Mouse (Mus musculus) forebrain, embryonic 14.5 days (tissue): ENCODE data around the gene Atp1a1. TPM values are rescaled to one million over a fixed set of nuclear protein-coding genes. Genes with fewer than 3 reads are reported as not detected.

Source experiments
- ATAC-seq: fragments of 200-750 bp; cut with Nextera tagmentation; 2 replicates; pipeline ENCODE4 v1.8.0; 2017; ENCODE audit warnings: mild to moderate bottlenecking, moderate library complexity
- DNase-seq: peaks from one replicate; pipeline ENCODE4 v3.0.0-alpha.2; 2015; ENCODE audit warnings: low spot score
- H3K27ac ChIP-seq: fragments of 300-500 bp; sonication (generic); 2 replicates; pipeline ENCODE4 v1.5.1; 2014; ENCODE audit warnings: low read depth, mild to moderate bottlenecking, control low read depth, low read length, moderate library complexity
- H3K27me3 ChIP-seq: fragments of 300-500 bp; sonication (generic); replicated peaks from 2 replicates; pipeline ENCODE4 v1.6.1; 2014; ENCODE audit warnings: low read length, control low read depth, mixed read lengths; ENCODE audit not compliant: control insufficient read depth, insufficient read depth
- H3K36me3 ChIP-seq: fragments of 300-500 bp; sonication (generic); 2 replicates; pipeline ENCODE4 v1.6.1; 2014; ENCODE audit warnings: low read length, control low read depth; ENCODE audit not compliant: control insufficient read depth, insufficient read depth
- H3K4me1 ChIP-seq: fragments of 300-500 bp; sonication (generic); 2 replicates; pipeline ENCODE4 v1.6.1; 2014; ENCODE audit warnings: antibody characterized with exemption, low read length, control low read depth; ENCODE audit not compliant: control insufficient read depth, insufficient read depth
- H3K4me2 ChIP-seq: fragments of 300-500 bp; sonication (generic); 2 replicates; pipeline ENCODE4 v1.6.1; 2014; ENCODE audit warnings: mild to moderate bottlenecking, control low read depth, low read length
- H3K4me3 ChIP-seq: fragments of 300-500 bp; sonication (generic); 2 replicates; pipeline ENCODE4 v1.5.1; 2014; ENCODE audit warnings: low read depth, low read length, control low read depth
- H3K9ac ChIP-seq: fragments of 300-500 bp; sonication (generic); 2 replicates; pipeline ENCODE4 v1.6.1; 2014; ENCODE audit warnings: mild to moderate bottlenecking, low read length, control low read depth, moderate library complexity
- H3K9me3 ChIP-seq: fragments of 300-500 bp; sonication (generic); replicated peaks from 2 replicates; pipeline ENCODE4 v1.6.1; 2016; ENCODE audit warnings: low read length, control low read depth, mixed read lengths; ENCODE audit not compliant: control insufficient read depth
- WGBS: fragments of 180-500 bp; shearing (Covaris S2); extraction: QIAGEN DNeasy Blood & Tissue Kit; methylation state at CpG from one replicate; pipeline ENCODE4 v1.1.7; 2014; 5-methylcytosine and 5-hydroxymethylcytosine counted together
- polyA plus RNA-seq: library from polyadenylated mRNA; unstranded; fragments of >200 nt; fragmentation: Nextera tagmentation; extraction: Ambion mirVana; gene quantifications from 2 replicates; pipeline ENCODE4 v1.2.1, GENCODE M21; 2014

The Atp1a1 gene
- polyA plus RNA-seq, 1 experiment from 2014 or later = 50.8 TPM

DNA sequence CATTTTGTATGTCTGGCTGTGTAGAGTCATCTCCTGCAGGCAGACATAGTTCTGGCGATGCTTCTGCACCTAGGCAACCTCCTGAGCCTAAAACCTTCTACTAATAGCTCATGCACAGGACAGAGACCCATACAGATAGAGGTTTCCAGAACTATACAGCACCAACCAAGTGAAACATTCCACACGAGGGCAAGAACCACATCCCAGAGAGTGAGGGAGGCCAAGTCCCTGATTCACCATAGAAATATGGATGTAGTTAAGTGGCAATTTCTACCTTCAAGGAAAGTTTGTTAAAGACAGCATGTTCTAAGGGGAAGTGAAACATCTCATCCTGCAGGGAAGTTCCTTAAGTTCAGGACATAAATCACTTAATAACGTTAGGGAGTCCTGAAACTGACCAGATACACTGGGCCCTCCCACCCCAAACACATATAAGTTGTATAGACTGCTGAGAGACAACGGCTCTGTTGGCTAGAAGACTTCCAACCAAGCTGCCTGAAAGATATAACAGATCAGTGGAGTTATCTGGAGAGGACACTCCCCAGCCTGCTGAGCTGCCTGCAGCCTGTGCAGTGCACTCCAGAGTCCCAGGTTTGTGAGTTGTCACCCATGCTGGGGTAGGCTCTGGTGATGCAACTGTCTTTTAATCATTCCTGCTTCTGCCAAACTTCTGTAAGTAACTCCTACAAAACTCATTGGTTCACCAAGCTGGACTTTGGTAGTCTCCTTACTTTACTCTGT, 39.7 kb upstream of the Atp1a1 start:
- no peak for DNase-seq

GRCm38 (mm10) chr3:101643264-101643663, 38.8 kb upstream of the Atp1a1 start:
- 84% methylated on average over 2 of the region's 2 CpGs for WGBS
- Histone ChIP-seq H3K36me3 (no peaks in the 10 kb centered on the region), H3K4me3 (no peak overlapping the region), H3K4me1 (no peaks in the 10 kb centered on the region), H3K9me3 (no peaks in the 10 kb centered on the region), H3K4me2 (no peak overlapping the region), H3K27me3 (no peaks in the 10 kb centered on the region), H3K27ac (no peak overlapping the region), H3K9ac (no peak overlapping the region)
- DNase-seq = no peak
- no peak for ATAC-seq

More for the DNA sequence above, 39.7 kb upstream of the Atp1a1 start:
- WGBS = 90% methylated on average over 4 of the region's 4 CpGs
- no peak overlapping the region for H3K9ac ChIP-seq
- no peak overlapping the region for H3K4me2 ChIP-seq
- no peaks in the 10 kb centered on the region for H3K9me3 ChIP-seq
- no peak for ATAC-seq
- no peak overlapping the region for H3K4me3 ChIP-seq
- H3K4me1 ChIP-seq = no peaks in the 10 kb centered on the region
- H3K27me3 ChIP-seq = no peaks in the 10 kb centered on the region
- no peak overlapping the region for H3K27ac ChIP-seq
- H3K36me3 ChIP-seq = no peaks in the 10 kb centered on the region

DNA sequence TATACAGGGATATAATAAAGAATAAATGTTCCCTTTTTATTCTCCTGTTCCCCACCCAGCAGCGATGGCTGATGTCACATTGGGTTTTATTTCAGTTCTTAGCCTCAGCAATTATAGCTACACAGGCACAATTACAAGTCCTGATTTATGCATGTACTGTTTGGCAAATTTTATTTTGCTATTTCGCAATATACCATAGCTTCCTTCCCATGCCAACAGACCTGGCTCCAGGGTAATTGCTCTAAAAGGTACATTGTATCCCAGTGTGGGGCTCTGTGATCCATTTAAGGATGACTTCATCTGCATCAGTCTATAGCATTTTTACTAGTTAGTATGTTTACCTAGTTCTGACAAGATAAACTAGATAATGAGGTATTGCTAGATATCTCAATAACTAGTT, 33.7 kb upstream of the Atp1a1 start:
- Histone ChIP-seq H3K27ac (no peak overlapping the region), H3K4me1 (no peaks in the 10 kb centered on the region), H3K9ac (no peak overlapping the region), H3K9me3 (no peaks in the 10 kb centered on the region), H3K27me3 (no peaks in the 10 kb centered on the region), H3K4me3 (no peak overlapping the region), H3K36me3 (no peaks in the 10 kb centered on the region), H3K4me2 (no peak overlapping the region)
- 90% methylated on average over 2 of the region's 2 CpGs for WGBS
- ATAC-seq = no peak
- DNase-seq = no peak

- no peak for DNase-seq
- H3K4me1 ChIP-seq = no peaks in the 10 kb centered on the region
- H3K9me3 ChIP-seq = no peaks in the 10 kb centered on the region
- H3K4me2 ChIP-seq = no peak overlapping the region
- no peak overlapping the region for H3K9ac ChIP-seq
- H3K36me3 ChIP-seq = no peaks in the 10 kb centered on the region
- no peak overlapping the region for H3K4me3 ChIP-seq
- 32% methylated on average over 7 of the region's 7 CpGs for WGBS
- H3K27ac ChIP-seq = no peak overlapping the region
- no peak for ATAC-seq
- H3K27me3 ChIP-seq = no peaks in the 10 kb centered on the region
These were observed 32.0 kb upstream of the Atp1a1 start for GRCm38 (mm10) chr3:101636510-101636909.

DNA sequence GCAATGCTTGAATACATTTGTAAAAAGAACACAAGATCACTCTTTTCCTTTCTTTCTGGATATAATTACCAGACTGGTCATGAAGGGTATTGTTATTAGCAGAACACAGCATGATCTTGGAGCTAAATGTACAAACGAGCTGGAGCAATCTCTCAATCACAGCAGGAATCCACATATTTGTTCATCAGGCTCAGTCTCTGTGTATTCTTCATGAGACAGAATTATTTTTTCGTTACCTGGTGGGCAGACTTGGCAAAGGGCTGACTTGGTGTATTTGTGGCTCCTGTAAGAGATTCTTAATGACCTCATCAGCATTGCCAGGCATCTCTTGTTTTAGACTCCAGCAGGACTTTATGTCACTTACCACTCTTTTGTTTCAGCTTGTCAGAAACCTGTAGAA, 31.6 kb upstream of the Atp1a1 start:
- no peak overlapping the region for H3K27ac ChIP-seq
- no peak overlapping the region for H3K4me3 ChIP-seq
- no peaks in the 10 kb centered on the region for H3K36me3 ChIP-seq
- DNase-seq (no peak), ATAC-seq (no peak)
- H3K4me2 ChIP-seq = no peak overlapping the region
- H3K27me3 ChIP-seq = no peaks in the 10 kb centered on the region
- H3K9me3 ChIP-seq = no peaks in the 10 kb centered on the region
- no peaks in the 10 kb centered on the region for H3K4me1 ChIP-seq
- WGBS = 8% methylated on average over 2 of the region's 2 CpGs
- H3K9ac ChIP-seq = no peak overlapping the region

DNA sequence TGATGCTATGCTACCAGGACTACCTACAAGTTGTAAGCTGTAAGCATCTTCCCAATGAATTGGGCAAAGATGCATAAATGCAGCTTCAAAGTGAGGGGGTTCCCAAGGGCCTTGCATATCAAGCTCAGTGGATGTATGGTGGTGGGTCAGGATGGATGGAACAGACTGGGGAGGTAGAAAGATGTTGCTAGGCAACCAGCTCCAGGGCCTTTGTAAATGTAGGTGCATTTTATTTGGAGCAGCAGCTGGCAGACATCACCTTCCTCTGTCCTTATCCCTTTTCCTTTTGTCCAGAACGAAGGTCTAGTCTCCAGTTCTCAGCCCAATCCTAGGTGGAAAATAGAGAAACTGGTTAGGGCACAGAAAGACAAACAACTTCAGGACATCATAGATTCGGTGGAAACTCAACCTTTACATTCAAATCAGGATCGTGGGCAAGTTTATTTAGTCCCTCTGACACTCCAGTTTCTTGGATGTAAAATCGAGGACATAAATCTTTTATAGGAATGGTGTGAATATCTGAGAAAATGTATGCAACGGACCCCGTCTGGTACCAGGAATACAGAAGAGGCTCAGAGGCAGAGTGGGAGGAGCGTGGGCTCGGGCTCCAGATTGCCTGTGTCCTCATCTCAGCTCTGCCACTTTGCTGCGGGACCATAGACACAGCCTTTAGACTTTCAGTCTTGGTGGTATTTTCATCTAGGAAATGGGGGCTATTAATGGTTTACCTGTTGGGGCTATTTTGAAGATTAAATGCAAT, 29.8 kb upstream of the Atp1a1 start:
- ATAC-seq (no peak), DNase-seq (no peak)
- Histone ChIP-seq H3K9ac (no peak overlapping the region), H3K4me3 (no peak overlapping the region), H3K27ac (no peak overlapping the region), H3K4me2 (no peak overlapping the region), H3K36me3 (no peaks in the 10 kb centered on the region), H3K4me1 (no peaks in the 10 kb centered on the region), H3K27me3 (no peaks in the 10 kb centered on the region), H3K9me3 (no peaks in the 10 kb centered on the region)
- 84% methylated on average over 9 of the region's 9 CpGs for WGBS

GRCm38 (mm10) chr3:101628255-101628654, 23.8 kb upstream of the Atp1a1 start:
- no peak overlapping the region for H3K4me2 ChIP-seq
- H3K4me1 ChIP-seq = no peaks in the 10 kb centered on the region
- WGBS = 84% methylated on average over 2 of the region's 2 CpGs
- no peak overlapping the region for H3K27ac ChIP-seq
- H3K4me3 ChIP-seq = no peak overlapping the region
- H3K27me3 ChIP-seq = no peaks in the 10 kb centered on the region
- H3K9ac ChIP-seq = no peak overlapping the region
- no peaks in the 10 kb centered on the region for H3K36me3 ChIP-seq
- H3K9me3 ChIP-seq = no peaks in the 10 kb centered on the region
- DNase-seq (peak; percentile 54), ATAC-seq (no peak)

GRCm38 (mm10) chr3:101624287-101624686, 19.8 kb upstream of the Atp1a1 start:
- Histone ChIP-seq H3K9me3 (no peaks in the 10 kb centered on the region), H3K4me3 (no peak overlapping the region), H3K9ac (no peak overlapping the region), H3K27ac (no peak overlapping the region), H3K4me1 (no peaks in the 10 kb centered on the region), H3K27me3 (no peaks in the 10 kb centered on the region), H3K4me2 (no peak overlapping the region), H3K36me3 (no peaks in the 10 kb centered on the region)
- WGBS = 74% methylated on average over 5 of the region's 5 CpGs
- ATAC-seq (no peak), DNase-seq (no peak)

DNA sequence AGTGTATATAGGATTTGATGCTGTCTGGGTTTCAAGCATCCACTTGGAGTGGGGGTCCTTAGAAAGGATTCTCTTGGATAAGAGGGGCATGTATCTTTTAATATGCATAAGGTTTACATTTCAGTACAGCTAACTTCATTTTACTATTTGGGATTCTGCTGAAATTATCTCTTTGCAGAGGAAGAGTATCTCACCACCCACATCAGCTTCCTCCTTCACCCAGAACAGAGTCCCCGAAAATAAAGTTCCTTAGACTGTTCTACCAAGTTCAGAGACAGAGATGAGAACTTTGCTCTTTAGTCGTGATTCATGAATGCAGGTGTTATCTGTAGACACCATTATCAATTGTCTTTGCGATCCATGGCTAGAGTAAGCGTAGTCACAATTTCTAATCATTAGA, 14.5 kb upstream of the Atp1a1 start:
- no peaks in the 10 kb centered on the region for H3K27me3 ChIP-seq
- no peaks in the 10 kb centered on the region for H3K36me3 ChIP-seq
- 87% methylated on average over 4 of the region's 4 CpGs for WGBS
- ATAC-seq (no peak), DNase-seq (no peak)
- no peaks in the 10 kb centered on the region for H3K4me1 ChIP-seq
- H3K9ac ChIP-seq = no peak overlapping the region
- H3K9me3 ChIP-seq = no peaks in the 10 kb centered on the region
- no peak overlapping the region for H3K4me2 ChIP-seq
- no peak overlapping the region for H3K4me3 ChIP-seq
- H3K27ac ChIP-seq = no peak overlapping the region
